Mouse (Mus musculus): Measurements from ENCODE around the gene H2-T3.
"Not testable (repeated sequence)": the region's sequence is repeated elsewhere in the genome, so short reads cannot be mapped to it uniquely, and the experiment has no call there.

H2-T3 gene

GRCm38 (mm10) chr17:36190169-36190507 lies at the start of gene H2-T3:
Gene H2-T3, minus strand, starts transcription at chr17:36190287.
- no peak for DNase-seq (ENCODE audit: low read depth, low spot score)

DNA sequence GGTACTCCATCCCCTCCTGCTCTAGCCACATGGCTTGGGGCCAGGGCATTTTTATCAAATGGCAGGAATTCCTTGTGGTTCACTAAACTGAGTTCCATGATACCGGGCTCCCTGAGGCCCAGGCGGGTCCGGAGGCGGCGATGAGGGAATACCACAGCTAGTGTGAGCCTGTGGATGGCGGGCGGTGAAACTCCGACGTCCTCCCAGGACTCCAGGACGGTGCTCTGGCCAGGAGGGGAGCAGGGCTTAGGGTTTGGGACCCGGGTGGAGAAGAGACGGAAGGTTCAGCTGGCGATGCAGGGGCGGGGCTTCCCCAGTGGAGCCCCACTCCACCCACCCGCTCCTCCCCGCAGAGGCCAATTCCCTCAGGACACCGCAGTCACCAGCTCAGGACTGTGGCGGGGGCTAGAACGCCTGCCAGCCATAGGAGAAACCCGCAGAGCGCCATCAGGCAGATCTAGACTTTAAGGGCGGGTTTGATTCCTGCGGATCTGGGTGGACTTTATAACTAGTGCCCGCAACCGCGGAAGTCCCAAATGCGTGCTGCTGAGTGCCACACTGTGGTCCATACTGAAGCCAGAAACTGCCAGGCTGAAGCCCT lies 47.3 kb upstream of the H2-T3 start:
- DNase-seq (ENCODE audit: low read depth, low spot score), result no peak

- not testable (repeated sequence) for DNase-seq (ENCODE audit: low read depth, low spot score)
Observed at GRCm38 (mm10) chr17:36235300-36235699, 45.2 kb upstream of the H2-T3 start.

GRCm38 (mm10) chr17:36233572-36233971 lies 43.5 kb upstream of the H2-T3 start:
- no peak for DNase-seq (ENCODE audit: low read depth, low spot score)

DNA sequence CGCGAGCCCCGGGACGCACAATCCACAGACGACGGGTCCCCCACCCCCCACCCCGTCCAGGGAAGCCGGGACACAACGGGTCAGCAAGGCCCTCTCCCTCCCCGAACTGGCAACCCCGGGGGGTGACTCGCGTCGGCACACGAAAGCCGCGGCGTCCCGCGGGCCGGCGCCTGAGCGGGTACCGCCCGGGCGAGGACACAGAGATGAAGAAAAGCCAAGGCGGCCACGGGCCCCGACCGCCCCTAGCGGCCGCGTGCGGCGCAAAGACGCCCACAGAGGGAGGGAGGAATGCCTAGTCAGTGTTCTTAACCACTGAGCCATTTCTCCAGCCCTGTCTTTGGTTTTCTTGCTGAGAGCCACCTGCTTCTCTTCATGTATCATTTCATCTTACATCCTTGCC lies 41.2 kb upstream of the H2-T3 start:
- DNase-seq (ENCODE audit: low read depth, low spot score), result peak; percentile 100

DNA sequence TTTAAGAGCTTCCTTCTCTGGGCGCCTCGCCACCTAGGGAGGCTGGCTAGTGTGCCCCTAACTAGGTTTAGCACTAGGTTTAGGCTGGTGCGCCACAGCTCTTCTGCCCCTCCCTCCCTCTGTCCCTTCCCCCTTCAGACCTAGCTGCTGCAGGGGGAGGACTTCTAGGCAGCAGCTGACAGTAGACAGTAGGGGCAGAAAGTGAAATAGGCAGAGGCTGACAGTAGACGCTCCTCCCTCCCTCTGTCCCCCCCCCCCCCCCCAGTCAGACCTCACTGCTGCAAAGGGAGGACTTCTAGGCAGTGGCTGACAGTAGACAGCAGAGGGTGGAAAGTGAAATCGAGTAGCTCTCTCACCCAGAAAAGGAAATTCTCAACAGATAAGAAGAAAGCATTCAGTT lies 39.0 kb upstream of the H2-T3 start:
- DNase-seq (ENCODE audit: low read depth, low spot score), result no peak

- DNase-seq (ENCODE audit: low read depth, low spot score), result no peak
Observed at GRCm38 (mm10) chr17:36226921-36227320, 36.8 kb upstream of the H2-T3 start.

- DNase-seq (ENCODE audit: low read depth, low spot score), result no peak
Observed at GRCm38 (mm10) chr17:36225231-36225824, 35.2 kb upstream of the H2-T3 start.

DNA sequence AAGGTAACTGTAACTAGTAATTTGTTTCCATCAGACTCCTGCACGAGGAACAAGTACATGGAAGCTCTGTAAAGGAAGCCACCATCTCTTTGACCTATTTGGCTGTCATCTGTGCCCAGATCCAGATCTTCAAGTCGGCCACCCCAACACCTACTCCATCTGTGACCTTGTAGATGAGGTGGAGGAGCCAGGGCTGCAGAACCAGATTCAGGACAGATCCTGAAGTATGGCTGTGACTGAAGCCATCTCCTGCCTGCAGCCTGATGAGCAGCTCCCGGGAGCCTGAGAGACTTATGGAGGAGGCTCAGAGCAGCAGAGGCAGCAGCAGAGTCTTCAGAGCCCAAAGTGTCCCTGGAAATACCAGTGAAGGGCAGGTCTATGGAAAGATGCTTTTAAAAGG lies 34.4 kb upstream of the H2-T3 start:
- no peak for DNase-seq (ENCODE audit: low read depth, low spot score)

DNA sequence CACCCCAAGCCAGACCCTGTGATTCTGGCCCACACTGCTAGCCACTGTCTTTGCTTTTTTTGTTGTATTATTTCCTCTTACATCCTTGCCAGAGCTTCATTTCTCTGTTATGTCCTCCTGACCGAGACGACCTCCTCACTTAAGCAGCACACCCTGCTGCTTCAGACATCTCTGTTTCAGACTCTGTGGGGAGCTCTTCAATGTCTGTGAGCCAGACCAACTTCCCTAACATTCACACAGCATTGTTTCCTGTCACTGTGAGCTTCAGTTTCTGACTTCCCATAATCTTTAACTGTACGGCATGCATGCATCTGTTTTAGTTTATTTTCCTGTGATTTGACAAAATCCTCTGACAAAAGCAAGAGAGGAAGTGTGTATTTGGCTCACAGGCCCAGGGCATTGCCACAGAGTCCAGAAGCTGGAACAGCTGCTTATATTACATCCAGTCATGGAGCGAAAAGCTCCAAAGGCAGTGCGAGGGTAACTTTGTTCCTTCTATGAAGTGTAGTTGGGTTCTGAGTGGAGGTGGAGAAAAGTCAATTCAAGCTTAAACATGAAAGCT lies 28.6 kb upstream of the H2-T3 start:
- no peak for DNase-seq (ENCODE audit: low read depth, low spot score)

DNA sequence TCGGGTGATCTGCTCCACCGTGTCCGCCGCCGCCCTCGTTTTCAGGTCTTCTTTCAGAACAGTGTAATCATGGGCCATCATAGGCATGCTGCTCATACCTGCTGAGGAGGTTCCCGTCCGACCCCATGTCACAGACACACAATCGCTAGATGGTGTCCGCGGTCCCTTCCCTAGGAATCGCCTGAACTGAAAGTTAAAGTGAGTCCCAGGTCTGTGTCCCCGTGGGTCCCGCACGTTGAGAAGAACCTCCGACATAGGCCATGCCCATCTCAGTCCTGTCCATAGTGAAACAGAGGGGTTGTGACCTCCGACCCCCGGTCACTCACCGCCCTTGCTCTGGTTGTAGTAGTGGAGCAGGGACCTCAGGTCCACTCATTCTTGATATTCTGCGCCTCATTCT lies 25.5 kb upstream of the H2-T3 start:
- DNase-seq (ENCODE audit: low read depth, low spot score), result no peak

DNA sequence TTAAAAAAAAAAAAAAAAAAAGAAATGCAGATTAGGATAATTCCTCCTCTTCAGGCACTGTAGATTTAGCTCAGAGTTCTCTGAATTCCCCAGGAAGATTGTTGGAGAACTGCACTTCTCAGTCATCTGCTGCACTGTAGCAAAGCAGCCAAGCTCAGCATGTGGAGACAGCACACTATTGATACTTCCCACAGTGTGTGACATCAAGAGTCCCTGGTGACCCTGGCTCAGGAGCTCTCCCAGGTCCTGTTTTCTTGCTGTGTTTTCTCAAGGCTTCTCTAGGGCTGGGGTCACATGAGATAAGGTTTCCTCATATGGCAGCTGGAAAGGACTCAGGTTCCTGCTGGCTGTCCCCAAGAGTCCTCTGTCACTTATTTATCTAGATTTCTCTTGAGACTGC lies 16.8 kb upstream of the H2-T3 start:
- no peak for DNase-seq (ENCODE audit: low read depth, low spot score)

DNA sequence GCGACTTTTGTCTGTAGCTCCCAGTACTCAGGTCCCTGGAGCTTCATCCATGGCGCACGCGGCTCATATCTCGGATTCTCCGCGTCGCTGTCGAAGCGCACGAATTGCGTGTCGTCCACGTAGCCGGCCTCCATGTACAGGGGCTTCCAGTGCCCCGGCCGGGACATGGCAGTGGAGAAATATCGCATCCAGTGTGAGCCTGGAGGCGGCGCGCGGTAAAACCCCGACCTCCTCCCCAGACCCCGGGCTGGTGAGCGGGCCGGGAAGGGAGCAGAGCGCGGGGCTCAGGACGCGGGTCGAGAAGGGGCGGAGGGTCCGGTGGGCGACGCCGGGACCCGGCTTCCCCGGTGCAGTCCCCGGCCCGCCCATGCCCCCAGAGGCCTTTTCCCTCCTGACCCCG lies 15.8 kb upstream of the H2-T3 start:
- DNase-seq (ENCODE audit: low read depth, low spot score), result no peak

DNA sequence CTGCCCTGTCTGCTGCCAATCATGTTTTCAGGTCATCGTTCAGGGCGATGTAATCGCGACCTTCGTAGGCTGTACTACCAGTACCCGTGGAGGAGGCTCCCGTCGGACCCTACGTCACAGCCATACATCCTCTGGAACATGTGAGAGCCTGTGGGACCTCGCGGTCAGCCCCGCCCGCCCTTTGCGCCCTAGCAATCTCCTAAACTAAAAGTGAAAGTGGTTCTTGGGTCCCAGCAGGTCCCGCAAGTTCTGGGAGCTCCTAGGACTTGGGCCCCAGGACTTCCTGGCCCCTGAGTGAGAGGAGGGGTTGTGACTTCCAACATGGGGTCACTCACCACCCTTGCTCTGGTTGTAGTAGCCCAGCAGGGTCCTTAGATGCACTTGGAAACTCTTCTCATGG lies 15.4 kb upstream of the H2-T3 start:
- no peak for DNase-seq (ENCODE audit: low read depth, low spot score)

DNA sequence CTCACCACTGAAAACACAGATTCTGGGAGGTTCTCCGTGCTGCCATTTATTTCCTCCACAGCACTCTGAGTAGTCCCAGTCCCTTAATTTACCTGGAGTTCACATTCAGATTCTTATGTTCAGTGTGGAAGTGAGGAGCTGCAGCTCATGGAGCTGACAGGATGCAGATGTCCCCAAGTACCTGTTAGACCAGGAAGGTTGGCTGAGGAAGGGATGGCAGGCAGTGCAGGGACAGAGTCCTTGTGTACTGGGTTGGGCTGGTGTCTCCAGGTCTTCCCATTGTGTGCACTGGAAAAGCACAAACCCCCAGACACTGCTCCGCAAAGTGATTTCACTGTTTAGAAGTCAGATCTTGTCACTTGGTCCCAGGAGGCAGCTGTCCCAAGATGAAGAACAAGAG lies 11.8 kb upstream of the H2-T3 start:
- no peak for DNase-seq (ENCODE audit: low read depth, low spot score)

- DNase-seq (ENCODE audit: low read depth, low spot score), result no peak
Observed at GRCm38 (mm10) chr17:36198317-36198716, 8.2 kb upstream of the H2-T3 start.

GRCm38 (mm10) chr17:36194471-36194870 lies 4.4 kb upstream of the H2-T3 start:
- DNase-seq (ENCODE audit: low read depth, low spot score), result no peak

DNA sequence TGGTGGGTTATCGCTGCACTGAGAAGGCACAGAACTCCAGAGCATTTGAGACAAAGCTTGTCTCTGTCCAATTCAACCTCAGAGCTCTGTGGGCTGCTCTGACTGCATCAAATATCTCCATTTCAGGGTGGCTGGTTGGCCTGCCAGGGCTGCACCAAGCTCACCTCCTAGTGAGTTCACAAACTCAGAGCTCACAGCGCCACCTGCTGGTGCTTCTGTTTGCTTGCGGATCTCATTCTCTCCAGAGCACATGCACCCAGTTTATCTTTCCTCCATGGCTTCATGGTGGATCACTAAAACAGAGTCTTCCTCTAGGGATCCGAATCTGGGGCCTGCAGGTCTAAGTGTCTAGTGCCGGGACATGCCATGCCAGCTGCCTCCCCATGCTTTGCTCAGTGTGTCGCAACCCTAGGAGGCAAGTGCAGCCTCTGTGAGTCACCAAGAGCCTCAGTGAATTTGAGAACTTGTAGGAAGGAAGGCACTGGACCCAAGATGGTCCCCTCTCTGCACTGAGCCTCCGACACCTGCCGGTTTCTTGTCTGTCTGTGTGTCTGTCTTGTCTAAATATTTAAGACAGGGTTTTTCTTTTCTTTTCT lies 3.6 kb upstream of the H2-T3 start:
- DNase-seq (ENCODE audit: low read depth, low spot score), result peak; percentile 35

- DNase-seq (ENCODE audit: low read depth, low spot score), result no peak
Observed at GRCm38 (mm10) chr17:36192371-36192770, 2.3 kb upstream of the H2-T3 start.

GRCm38 (mm10) chr17:36189491-36190168 lies 457 bp downstream of the H2-T3 start:
- no peak for DNase-seq (ENCODE audit: low read depth, low spot score)

GRCm38 (mm10) chr17:36187540-36187939 lies 2.5 kb downstream of the H2-T3 start:
- DNase-seq (ENCODE audit: low read depth, low spot score), result no peak

DNA sequence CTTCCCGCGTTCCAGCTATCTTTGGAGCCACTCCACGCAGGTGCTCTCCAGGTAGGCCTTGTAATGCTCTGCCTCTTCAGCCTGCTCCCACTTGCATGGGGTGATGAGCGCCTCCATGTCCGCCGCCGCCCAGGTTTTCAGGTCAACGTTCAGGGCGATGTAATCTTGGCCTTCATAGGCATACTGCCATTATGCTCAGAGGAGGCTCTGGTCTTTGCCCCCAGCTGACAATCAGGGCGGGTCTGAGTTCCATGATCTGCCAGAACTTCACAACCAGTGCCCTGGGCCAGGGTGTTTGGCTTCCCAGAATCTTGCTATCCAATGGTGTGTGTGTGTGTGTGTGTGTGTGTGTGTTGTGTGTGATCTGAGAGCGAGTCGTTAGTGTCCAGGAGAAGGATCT lies 7.9 kb downstream of the H2-T3 start:
- DNase-seq (ENCODE audit: low read depth, low spot score), result no peak

GRCm38 (mm10) chr17:36179446-36179845 lies 10.6 kb downstream of the H2-T3 start:
- not testable (repeated sequence) for DNase-seq (ENCODE audit: low read depth, low spot score)

Data from embryo, embryonic 11.5 days (tissue).